Comparison of ENCODE assay signal across 17 mouse cellular contexts in genomic region chrX:37908581-37908980, GRCm38 (mm10). TPM values are rescaled to one million over a fixed set of nuclear protein-coding genes. Genes with fewer than 3 reads are reported as not detected.
DNase-seq lines count a peak whose midpoint lies in the region; ATAC-seq and TF ChIP-seq lines count a peak whose summit lies in the region.
"Had no signal": no experiment of that assay in that cellular context is flagged by ENCODE, and none has a peak within 500 bp of the region (broad histone marks: within the 10 kb centered on the region; RNA-seq: fewer than 3 reads in every experiment).

No protein-coding gene starts in this region.

- in situ Hi-C loops in Patski (cut with MboI; ENCODE audit: low pct_unique_long_range_greater_than_20kb) = no loop called here

- WGBS in heart, embryonic 10.5 days = 46% methylated on average over 7 of the region's 7 CpGs
- 45% methylated on average over 7 of the region's 7 CpGs for WGBS in lung, embryonic 14.5 days
- WGBS in limb, embryonic 10.5 days = 60% methylated on average over 7 of the region's 7 CpGs

- no peak overlapping the region for H3K9ac ChIP-seq in lung, embryonic 14.5 days
- H3K9ac ChIP-seq: forebrain, embryonic 15.5 days; hindbrain, embryonic 15.5 days had no signal

- intact Hi-C loops in left cerebral cortex, postnatal 14 days (cut with DNase I) = no loop called here

- no peak overlapping the region for H3K27ac ChIP-seq in heart, embryonic 10.5 days
- no peak overlapping the region for H3K27ac ChIP-seq in lung, embryonic 14.5 days (ENCODE audit: low read depth)
- no peak overlapping the region for H3K27ac ChIP-seq in limb, embryonic 10.5 days
- H3K27ac ChIP-seq: forebrain, embryonic 15.5 days; hindbrain, embryonic 15.5 days had no signal

- DNase-seq in heart, embryonic 10.5 days (ENCODE audit: low spot score) = peak; percentile 16
- DNase-seq in heart, adult 8-10 months (ENCODE audit: low spot score) = no peak
- peak; percentile 13 for DNase-seq in lung, embryonic 14.5 days
- no peak for DNase-seq in lung, postnatal 14 days
- no peak for DNase-seq in Patski (ENCODE audit: low read depth, low spot score)
- DNase-seq in limb, embryonic 10.5 days (ENCODE audit: low spot score) = peak; percentile 28
- DNase-seq in left cerebral cortex, postnatal 14 days (ENCODE audit: low spot score in 2 of 2) = no peak
- DNase-seq: lung, postnatal 4 days; right cerebral cortex, postnatal 25 days had no signal

- no peaks in the 10 kb centered on the region for H3K27me3 ChIP-seq in heart, embryonic 10.5 days (ENCODE audit: insufficient read depth, poor library complexity, severe bottlenecking)
- H3K27me3 ChIP-seq in lung, embryonic 14.5 days (ENCODE audit: insufficient read depth, low read length) = no peaks in the 10 kb centered on the region
- H3K27me3 ChIP-seq in Patski = peaks cover 18% of the 10 kb centered on the region
- H3K27me3 ChIP-seq in limb, embryonic 10.5 days (ENCODE audit: low read depth, poor library complexity, severe bottlenecking) = no peaks in the 10 kb centered on the region
- H3K27me3 ChIP-seq: forebrain, embryonic 15.5 days; hindbrain, embryonic 15.5 days had no signal

- TF ChIP-seq CTCF in lung, embryonic 14.5 days (IDR thresholded peaks at IDR 0.05; ENCODE audit: low read depth) = peak; percentile 20; the same call in 1 of the 2 replicates
- peak; percentile 32 for TF ChIP-seq CTCF in Patski (IDR thresholded peaks at IDR 0.05)

- no peaks in the 10 kb centered on the region for H3K36me3 ChIP-seq in heart, embryonic 10.5 days
- no peaks in the 10 kb centered on the region for H3K36me3 ChIP-seq in lung, embryonic 14.5 days (ENCODE audit: insufficient read depth)
- no peaks in the 10 kb centered on the region for H3K36me3 ChIP-seq in limb, embryonic 10.5 days
- H3K36me3 ChIP-seq: forebrain, embryonic 15.5 days; G1E; hindbrain, embryonic 15.5 days had no signal

- H3K4me2 ChIP-seq in lung, embryonic 14.5 days = no peak overlapping the region
- H3K4me2 ChIP-seq: forebrain, embryonic 15.5 days; hindbrain, embryonic 15.5 days had no signal

- POLR2A ChIA-PET in Patski (lab: Charles Lee) = no interaction called here

- no peak overlapping the region for H3K4me3 ChIP-seq in heart, embryonic 10.5 days
- no peak overlapping the region for H3K4me3 ChIP-seq in lung, embryonic 14.5 days (ENCODE audit: low read depth, low read length)
- H3K4me3 ChIP-seq in limb, embryonic 10.5 days = no peak overlapping the region
- H3K4me3 ChIP-seq: forebrain, embryonic 15.5 days; hindbrain, embryonic 15.5 days had no signal

- H3K4me1 ChIP-seq in heart, embryonic 10.5 days = no peaks in the 10 kb centered on the region
- H3K4me1 ChIP-seq in lung, embryonic 14.5 days (ENCODE audit: insufficient read depth) = no peaks in the 10 kb centered on the region
- no peaks in the 10 kb centered on the region for H3K4me1 ChIP-seq in limb, embryonic 10.5 days
- H3K4me1 ChIP-seq: forebrain, embryonic 15.5 days; hindbrain, embryonic 15.5 days had no signal

- CTCF ChIA-PET in Patski (lab: Charles Lee) = no interaction called here

- H3K9me3 ChIP-seq in heart, embryonic 10.5 days = no peaks in the 10 kb centered on the region
- no peaks in the 10 kb centered on the region for H3K9me3 ChIP-seq in lung, embryonic 14.5 days (ENCODE audit: low read depth, low read length)
- no peaks in the 10 kb centered on the region for H3K9me3 ChIP-seq in limb, embryonic 10.5 days (replicated peaks)
- H3K9me3 ChIP-seq: forebrain, embryonic 15.5 days; G1E; hindbrain, embryonic 15.5 days had no signal

- ATAC-seq in lung, embryonic 14.5 days (ENCODE audit: insufficient read depth) = no peak
- ATAC-seq in Patski = no peak
- ATAC-seq in CD4-positive, CD25-positive, alpha-beta regulatory T cell, adult 4 months = no peak
- ATAC-seq: forebrain, embryonic 15.5 days had no signal

RNA-seq across cellular contexts. Expression of gene Rhox9, which starts 7.0 kb away (rescaled TPM):
- not detected in 2 replicates for polyA plus RNA-seq in heart, embryonic 10.5 days (2016; fragmentation: Nextera tagmentation; extraction: Ambion mirVana)
- total RNA-seq in heart, adult 8-10 months (2022) = not detected
- polyA plus RNA-seq in lung, embryonic 14.5 days (2014; fragmentation: Nextera tagmentation; extraction: Ambion mirVana) = not detected in 2 replicates
- not detected for polyA plus RNA-seq in Patski (2021)
- not detected in 2 replicates for polyA plus RNA-seq in limb, embryonic 10.5 days (2016; fragmentation: Nextera tagmentation; extraction: Ambion mirVana)
- polyA plus RNA-seq in CD4-positive, CD25-positive, alpha-beta regulatory T cell, adult 4 months (2017; shearing (Covaris generic)) = not detected
- total RNA-seq in left cerebral cortex, postnatal 14 days (2021) = not detected
- total RNA-seq: common myeloid progenitor, adult 5-6 weeks; granulocyte monocyte progenitor cell, adult 5-6 weeks; layer of hippocampus, adult 8-10 months; liver, adult 2 months had no signal
- polyA plus RNA-seq: forebrain, embryonic 15.5 days; G1E; hindbrain, embryonic 15.5 days; liver, adult 2 months had no signal

RNA-seq across cellular contexts. Expression of gene Rhox7b, which starts 11.5 kb away (rescaled TPM):
- polyA plus RNA-seq in heart, embryonic 10.5 days (2016; fragmentation: Nextera tagmentation; extraction: Ambion mirVana) = not detected in 2 replicates
- not detected for total RNA-seq in heart, adult 8-10 months (2022)
- not detected in 2 replicates for polyA plus RNA-seq in lung, embryonic 14.5 days (2014; fragmentation: Nextera tagmentation; extraction: Ambion mirVana)
- not detected for polyA plus RNA-seq in Patski (2021)
- polyA plus RNA-seq in limb, embryonic 10.5 days (2016; fragmentation: Nextera tagmentation; extraction: Ambion mirVana) = not detected in 2 replicates
- polyA plus RNA-seq in CD4-positive, CD25-positive, alpha-beta regulatory T cell, adult 4 months (2017; shearing (Covaris generic)) = not detected
- not detected for total RNA-seq in left cerebral cortex, postnatal 14 days (2021)
- total RNA-seq: common myeloid progenitor, adult 5-6 weeks; G1E; granulocyte monocyte progenitor cell, adult 5-6 weeks; layer of hippocampus, adult 8-10 months; liver, adult 2 months had no signal
- polyA plus RNA-seq: forebrain, embryonic 15.5 days; G1E; hindbrain, embryonic 15.5 days; liver, adult 2 months had no signal

RNA-seq across cellular contexts. Expression of gene Rhox8, which starts 29.8 kb away (rescaled TPM):
- polyA plus RNA-seq in heart, embryonic 10.5 days (2016; fragmentation: Nextera tagmentation; extraction: Ambion mirVana) = not detected in 2 replicates
- total RNA-seq in heart, adult 8-10 months (2022) = not detected
- polyA plus RNA-seq in lung, embryonic 14.5 days (2014; fragmentation: Nextera tagmentation; extraction: Ambion mirVana) = not detected in 2 replicates
- polyA plus RNA-seq in Patski (2021) = not detected
- not detected in 2 replicates for polyA plus RNA-seq in limb, embryonic 10.5 days (2016; fragmentation: Nextera tagmentation; extraction: Ambion mirVana)
- under 1 TPM in 1 of 2 experiments, not detected in 1; 0.36 TPM for polyA plus RNA-seq in CD4-positive, CD25-positive, alpha-beta regulatory T cell, adult 4 months (2017; shearing (Covaris generic))
- total RNA-seq in left cerebral cortex, postnatal 14 days (2021) = not detected
- total RNA-seq: common myeloid progenitor, adult 5-6 weeks; layer of hippocampus, adult 8-10 months; liver, adult 2 months had no signal
- polyA plus RNA-seq: forebrain, embryonic 15.5 days; G1E; hindbrain, embryonic 15.5 days; liver, adult 2 months had no signal

Comparison
In these comparisons a context has a peak if more than half of its experiments do, and no peak if none do; other contexts are left out.
1. DNase-seq: peak in heart, embryonic 10.5 days (single experiment), lung, embryonic 14.5 days (single experiment) and limb, embryonic 10.5 days (single experiment); none in heart, adult 8-10 months (single experiment), lung, postnatal 14 days (single experiment), Patski (single experiment) and left cerebral cortex, postnatal 14 days (0 of 2).